8 mouse cellular contexts compared by ENCODE assay signal in the genomic region with DNA sequence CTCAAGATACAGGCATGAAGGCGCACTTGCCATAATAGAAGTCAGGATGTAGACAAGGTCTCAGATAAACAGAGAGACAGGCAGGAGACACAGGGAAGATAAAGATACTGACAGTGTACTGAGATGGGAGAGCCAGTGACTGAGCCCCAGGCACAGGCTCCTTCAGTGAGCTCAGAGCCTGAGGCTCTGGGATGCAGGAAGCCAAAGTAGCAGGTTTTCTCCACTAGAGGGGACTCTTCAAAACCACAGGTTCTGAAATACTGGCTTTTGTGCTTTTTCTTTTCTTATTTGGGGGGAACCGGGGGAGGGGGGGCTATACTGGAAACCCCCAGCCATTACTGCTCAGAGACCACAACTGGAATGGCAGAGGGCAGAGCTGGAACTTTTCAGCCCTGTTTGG. TPM values are rescaled to one million over a fixed set of nuclear protein-coding genes. Genes with fewer than 3 reads are reported as not detected.
DNase-seq lines count a peak whose midpoint lies in the region; ATAC-seq and TF ChIP-seq lines count a peak whose summit lies in the region.

No protein-coding gene starts in this region.

- no peak overlapping the region for H3K9ac ChIP-seq in heart, embryonic 15.5 days
- no peak overlapping the region for H3K9ac ChIP-seq in heart, embryonic 12.5 days
- no peak overlapping the region for H3K9ac ChIP-seq in ES-Bruce4 (ENCODE audit: low read depth, poor library complexity, severe bottlenecking)

- H3K36me3 ChIP-seq in heart, embryonic 15.5 days, result no peaks in the 10 kb centered on the region
- no peaks in the 10 kb centered on the region for H3K36me3 ChIP-seq in heart, embryonic 12.5 days
- H3K36me3 ChIP-seq in ES-Bruce4 (ENCODE audit: control insufficient read depth, insufficient read depth, low read length, poor library complexity, severe bottlenecking), result no peaks in the 10 kb centered on the region

- no peak overlapping the region for H3K27ac ChIP-seq in heart, embryonic 15.5 days
- no peak overlapping the region for H3K27ac ChIP-seq in heart, embryonic 12.5 days (ENCODE audit: poor library complexity, severe bottlenecking)
- H3K27ac ChIP-seq in ES-Bruce4 (ENCODE audit: insufficient read depth, low read length), result no peak overlapping the region

- peak; percentile 68 for DNase-seq in embryo, embryonic 11 days
- DNase-seq in mesoderm, embryonic 11.5 days (ENCODE audit: low read depth, low spot score), result peak; percentile 50
- DNase-seq in adrenal gland, adult 18-20 months (ENCODE audit: low spot score in 2 of 2), result no peak
- DNase-seq in ovary, adult 18-20 months (ENCODE audit: low spot score), result no peak
- DNase-seq in spleen, postnatal 36 days (ENCODE audit: low spot score in 2 of 2), result no peak

- TF ChIP-seq POLR2A in ES-Bruce4 (IDR thresholded peaks at IDR 0.05; ENCODE audit: insufficient read depth, low read length), result no peak

- WGBS in heart, embryonic 15.5 days, result 46% methylated on average over 2 of the region's 2 CpGs
- WGBS in heart, embryonic 12.5 days, result 33% methylated on average over 2 of the region's 2 CpGs

- no peaks in the 10 kb centered on the region for H3K9me3 ChIP-seq in heart, embryonic 15.5 days (replicated peaks)
- H3K9me3 ChIP-seq in heart, embryonic 12.5 days (replicated peaks), result no peaks in the 10 kb centered on the region
- no peaks in the 10 kb centered on the region for H3K9me3 ChIP-seq in ES-Bruce4 (replicated peaks; ENCODE audit: control insufficient read depth, insufficient read depth, low read length, poor library complexity, severe bottlenecking)

- no peak overlapping the region for H3K4me3 ChIP-seq in heart, embryonic 15.5 days
- H3K4me3 ChIP-seq in heart, embryonic 12.5 days, result no peak overlapping the region
- no peak overlapping the region for H3K4me3 ChIP-seq in ES-Bruce4 (ENCODE audit: low read depth, low read length)

- H3K4me2 ChIP-seq in heart, embryonic 15.5 days, result 0 out of 2 replicates have a peak overlapping the region, but pooled peaks have one; percentile 1
- H3K4me2 ChIP-seq in heart, embryonic 12.5 days, result no peak overlapping the region

- TF ChIP-seq CTCF in ES-Bruce4 (IDR thresholded peaks at IDR 0.05; ENCODE audit: low read depth, low read length), result peak; percentile 5

- no peak for ATAC-seq in heart, embryonic 15.5 days (replicated peaks; ENCODE audit: insufficient number of reproducible peaks, insufficient read depth, low FRiP score, low read depth)
- ATAC-seq in heart, embryonic 12.5 days (ENCODE audit: insufficient number of reproducible peaks, low FRiP score), result no peak

- TF ChIP-seq EP300 in ES-Bruce4 (IDR thresholded peaks at IDR 0.05; ENCODE audit: insufficient read depth, low read depth, low read length), result no peak

- H3K4me1 ChIP-seq in heart, embryonic 15.5 days (replicated peaks), result peaks cover 85% of the 10 kb centered on the region
- H3K4me1 ChIP-seq in heart, embryonic 12.5 days (replicated peaks), result peaks cover 80% of the 10 kb centered on the region
- no peaks in the 10 kb centered on the region for H3K4me1 ChIP-seq in ES-Bruce4 (ENCODE audit: control insufficient read depth, insufficient read depth, low read length)

- H3K27me3 ChIP-seq in heart, embryonic 15.5 days, result no peaks in the 10 kb centered on the region
- H3K27me3 ChIP-seq in heart, embryonic 12.5 days (replicated peaks), result no peaks in the 10 kb centered on the region
- H3K27me3 ChIP-seq in ES-Bruce4 (ENCODE audit: control insufficient read depth, insufficient read depth, low read length, poor library complexity, severe bottlenecking), result no peaks in the 10 kb centered on the region; the same call in 1 of the 2 replicates

RNA-seq across cellular contexts. Expression of gene Plxna2, which starts 6.4 kb away (rescaled TPM):
- polyA plus RNA-seq in heart, embryonic 15.5 days (2015; fragmentation: Nextera tagmentation; extraction: Ambion mirVana), result 4.6 and 6.2 TPM in 2 replicates
- 8.0 and 9.5 TPM in 2 replicates for polyA plus RNA-seq in heart, embryonic 12.5 days (2016; fragmentation: Nextera tagmentation; extraction: Ambion mirVana)
- 1.6 and 2.2 TPM in 2 replicates for polyA plus RNA-seq in ES-Bruce4 (2011; ENCODE audit: insufficient read depth, insufficient read length, low read depth, missing spikeins)
- 10 to 100 TPM; 10.1 to 12.2 TPM for total RNA-seq in adrenal gland, adult 18-20 months (2021)

Comparison
In these comparisons a context has a peak if more than half of its experiments do, and no peak if none do; other contexts are left out.
1. DNase-seq: peak in embryo, embryonic 11 days (single experiment) and mesoderm, embryonic 11.5 days (single experiment); none in adrenal gland, adult 18-20 months (0 of 2), ovary, adult 18-20 months (single experiment) and spleen, postnatal 36 days (0 of 2).